Mouse (Mus musculus) olfactory bulb, adult 2 months (tissue): Measurements from ENCODE around the gene Ppt2. TPM values are rescaled to one million over a fixed set of nuclear protein-coding genes. Genes with fewer than 3 reads are reported as not detected.

Experiments
- H3K27ac ChIP-seq: fragments of 200-500 bp; 2 replicates; pipeline ENCODE4 v1.5.1; 2012; ENCODE audit warnings: low read depth, low read length; ENCODE audit not compliant: insufficient read depth
- H3K4me1 ChIP-seq: fragments of 200-500 bp; 2 replicates; pipeline ENCODE4 v1.6.1; 2012; ENCODE audit warnings: low read length; ENCODE audit not compliant: control insufficient read depth, insufficient read depth
- H3K4me3 ChIP-seq: fragments of 200-500 bp; 2 replicates; pipeline ENCODE4 v1.5.1; 2012; ENCODE audit warnings: mild to moderate bottlenecking, low read depth, low read length, moderate library complexity; ENCODE audit not compliant: insufficient read depth
- CTCF ChIP-seq: fragments of 200-500 bp; IDR thresholded peaks from 2 replicates; pipeline ENCODE4 v1.5.1; 2012; ENCODE audit warnings: low read depth, mild to moderate bottlenecking, low read length, moderate library complexity; ENCODE audit not compliant: insufficient read depth
- POLR2A ChIP-seq: fragments of 200-500 bp; IDR thresholded peaks from 2 replicates; pipeline ENCODE4 v1.6.1; 2012; ENCODE audit warnings: mild to moderate bottlenecking, low read depth, low read length, moderate library complexity; ENCODE audit not compliant: insufficient read depth
- WGBS: fragments of 180-500 bp; shearing (Covaris S2); methylation state at CpG from one replicate; pipeline ENCODE4 v1.1.7; 2018; 5-methylcytosine and 5-hydroxymethylcytosine counted together
- polyA plus RNA-seq: library from polyadenylated mRNA; stranded (reverse); fragments of >200 nt; gene quantifications from 2 replicates; pipeline ENCODE4 v1.2.4, GENCODE M21; 2012; ENCODE audit warnings: low replicate concordance; ENCODE audit not compliant: missing spikeins, insufficient read depth, insufficient read length

Gene Ppt2
- polyA plus RNA-seq, 1 experiment, result not detected

DNA sequence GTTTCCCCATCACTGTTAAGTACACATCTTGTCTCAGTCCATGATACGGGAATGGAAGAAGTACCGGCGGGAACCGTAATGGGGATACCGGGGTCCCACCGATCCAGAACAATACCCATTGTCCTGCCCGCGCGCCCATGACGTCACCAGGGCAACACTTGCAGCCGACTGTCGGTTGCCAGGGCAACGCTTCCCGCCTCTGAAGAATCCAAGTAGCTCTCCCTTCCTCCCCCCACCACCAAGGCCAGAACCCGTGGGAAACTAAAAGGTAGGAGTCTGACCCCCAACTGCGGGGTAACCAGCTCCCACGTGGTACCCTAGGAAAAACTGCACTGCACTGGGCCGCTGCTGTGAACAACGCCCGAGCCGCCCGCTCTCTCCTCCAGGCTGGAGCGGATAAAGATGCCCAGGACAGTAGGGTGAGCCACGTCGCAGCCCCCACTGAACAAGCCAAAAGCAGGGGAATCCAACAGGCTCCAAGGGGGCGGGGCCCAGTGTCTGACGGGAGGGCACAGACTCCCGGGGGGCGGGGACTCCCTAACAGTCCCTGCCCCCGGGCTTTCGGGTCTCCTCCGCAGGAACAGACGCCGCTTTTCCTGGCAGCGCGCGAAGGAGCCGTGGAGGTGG is 41.4 kb downstream of the Ppt2 start:
- H3K27ac ChIP-seq, result peak overlapping the region; percentile 96
- peak overlapping the region; percentile 76 for H3K4me3 ChIP-seq
- TF ChIP-seq CTCF (no peak), POLR2A (no peak)
- peaks cover 33% of the 10 kb centered on the region for H3K4me1 ChIP-seq
- WGBS, result under 1% methylated on average over 38 of the region's 38 CpGs

DNA sequence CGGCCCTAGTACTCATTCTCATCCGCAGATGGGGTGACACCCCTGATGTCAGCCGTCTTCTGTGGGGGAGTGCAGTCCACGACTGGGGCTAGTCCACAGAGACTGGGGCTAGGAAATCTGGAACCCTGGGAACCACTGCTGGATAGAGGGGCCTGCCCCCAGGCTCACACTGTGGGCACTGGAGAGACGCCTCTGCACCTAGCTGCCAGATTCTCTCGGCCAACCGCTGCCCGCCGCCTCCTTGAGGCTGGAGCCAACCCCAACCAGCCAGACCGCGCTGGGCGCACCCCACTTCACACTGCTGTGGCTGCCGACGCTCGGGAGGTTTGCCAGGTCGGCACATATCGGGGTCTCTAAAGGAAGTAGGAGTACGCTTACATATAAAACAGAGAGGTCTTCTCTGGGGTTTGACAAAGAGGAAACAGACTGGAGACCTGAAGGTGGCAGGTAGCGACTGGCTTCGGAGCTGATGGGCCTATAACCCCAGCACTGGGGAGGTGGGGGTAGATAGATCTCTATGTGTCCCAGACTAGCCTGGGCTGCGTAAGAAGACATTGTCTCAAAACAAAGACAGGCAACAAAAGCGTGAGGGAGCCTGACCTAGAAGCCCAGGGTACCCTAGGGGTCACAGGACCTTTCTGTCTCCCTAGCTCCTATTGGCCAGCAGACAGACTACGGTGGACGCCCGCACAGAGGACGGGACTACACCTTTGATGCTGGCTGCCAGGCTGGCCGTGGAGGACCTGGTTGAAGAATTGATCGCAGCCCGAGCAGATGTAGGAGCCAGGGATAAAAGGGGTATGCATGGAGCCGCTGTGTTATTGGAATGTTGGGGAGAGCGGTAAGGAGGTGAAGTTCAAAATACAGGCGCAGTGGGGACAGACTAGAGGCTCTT is 42.2 kb downstream of the Ppt2 start:
- Histone ChIP-seq H3K4me1 (peaks cover 26% of the 10 kb centered on the region), H3K27ac (peak overlapping the region; percentile 96), H3K4me3 (peak overlapping the region; percentile 76)
- TF ChIP-seq CTCF (no peak), POLR2A (no peak)
- WGBS, result 21% methylated on average over 32 of the region's 32 CpGs

DNA sequence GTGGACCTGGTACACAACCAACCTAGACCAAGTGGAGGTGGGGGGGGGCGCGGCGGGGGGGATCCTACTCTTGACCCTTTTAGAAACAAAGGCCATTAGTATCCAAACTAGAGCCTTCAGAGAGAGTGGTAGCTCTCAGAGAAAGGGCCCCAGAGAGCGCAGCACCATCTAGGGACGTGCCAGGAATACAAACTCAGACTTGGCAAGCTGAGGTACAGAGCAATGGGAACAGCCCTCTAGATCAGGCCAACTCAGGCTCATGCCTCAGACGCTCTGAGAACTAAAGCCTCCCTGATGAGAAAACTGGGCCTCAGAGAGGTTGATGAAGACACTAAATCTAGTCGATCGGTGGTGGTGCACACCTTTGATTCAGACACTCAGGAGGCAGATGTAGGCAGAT is 43.2 kb downstream of the Ppt2 start:
- WGBS, result 73% methylated on average over 8 of the region's 8 CpGs
- H3K27ac ChIP-seq, result no peak overlapping the region

DNA sequence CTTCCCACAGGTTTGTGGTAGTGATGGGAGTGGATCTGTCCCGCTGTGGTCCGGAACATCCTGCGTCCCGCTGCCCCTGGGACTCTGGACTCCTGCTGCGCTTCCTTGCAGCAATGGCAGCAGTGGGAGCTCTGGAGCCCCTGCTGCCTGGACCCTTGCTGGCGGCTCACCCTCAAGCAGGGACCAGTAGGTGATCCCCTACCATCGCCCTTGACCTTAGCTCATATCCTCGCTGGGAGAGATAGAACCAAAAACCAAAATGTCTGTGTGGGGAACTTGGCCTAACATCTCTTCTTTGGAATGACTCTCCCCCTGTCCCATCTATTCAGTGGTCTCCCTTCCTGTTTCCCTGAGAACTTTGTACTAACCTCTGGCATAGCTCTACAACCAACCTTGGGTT is 44.5 kb downstream of the Ppt2 start:
- TF ChIP-seq CTCF, result no peak
- TF ChIP-seq POLR2A, result no peak
- H3K4me3 ChIP-seq, result no peak overlapping the region
- peaks cover 15% of the 10 kb centered on the region for H3K4me1 ChIP-seq
- H3K27ac ChIP-seq, result no peak overlapping the region
- WGBS, result 95% methylated on average over 8 of the region's 8 CpGs

More for the DNA sequence above, 43.2 kb downstream of the Ppt2 start:
- TF ChIP-seq POLR2A (no peak), CTCF (no peak)
- Histone ChIP-seq H3K4me3 (no peak overlapping the region), H3K4me1 (peaks cover 16% of the 10 kb centered on the region)

DNA sequence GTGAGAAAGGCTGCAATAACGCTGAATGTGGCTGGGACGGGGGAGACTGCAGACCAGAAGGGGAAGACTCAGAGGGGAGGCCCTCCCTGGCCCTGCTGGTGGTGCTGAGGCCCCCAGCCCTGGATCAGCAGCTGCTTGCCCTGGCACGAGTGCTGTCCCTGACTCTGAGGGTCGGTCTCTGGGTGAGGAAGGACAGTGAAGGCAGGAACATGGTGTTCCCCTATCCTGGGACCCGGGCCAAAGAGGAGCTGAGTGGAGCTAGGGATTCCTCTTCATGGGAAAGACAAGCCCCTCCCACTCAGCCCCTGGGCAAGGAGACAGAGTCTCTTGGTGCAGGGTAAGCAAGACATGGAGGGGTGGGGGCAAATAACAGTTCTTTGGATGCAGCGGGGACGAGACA is 44.9 kb downstream of the Ppt2 start:
- TF ChIP-seq POLR2A (no peak), CTCF (no peak)
- no peak overlapping the region for H3K27ac ChIP-seq
- 65% methylated on average over 7 of the region's 7 CpGs for WGBS
- H3K4me1 ChIP-seq, result peaks cover 15% of the 10 kb centered on the region
- H3K4me3 ChIP-seq, result no peak overlapping the region

DNA sequence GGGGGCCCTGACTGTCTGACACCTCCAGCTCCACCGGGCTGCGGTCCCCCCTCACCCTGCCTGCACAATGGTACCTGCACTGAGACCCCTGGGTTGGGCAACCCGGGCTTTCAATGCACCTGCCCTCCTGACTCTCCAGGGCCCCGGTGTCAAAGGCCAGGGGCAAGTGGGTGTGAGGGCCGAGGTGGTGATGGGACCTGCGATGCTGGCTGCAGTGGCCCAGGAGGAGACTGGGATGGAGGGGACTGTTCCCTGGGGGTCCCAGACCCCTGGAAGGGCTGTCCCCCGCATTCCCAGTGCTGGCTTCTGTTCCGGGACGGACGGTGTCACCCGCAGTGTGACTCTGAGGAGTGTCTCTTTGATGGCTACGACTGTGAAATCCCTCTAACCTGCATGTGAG is 45.8 kb downstream of the Ppt2 start:
- no peak for TF ChIP-seq POLR2A
- no peak for TF ChIP-seq CTCF
- Histone ChIP-seq H3K4me1 (peaks cover 13% of the 10 kb centered on the region), H3K4me3 (no peak overlapping the region), H3K27ac (no peak overlapping the region)
- 90% methylated on average over 12 of the region's 12 CpGs for WGBS

DNA sequence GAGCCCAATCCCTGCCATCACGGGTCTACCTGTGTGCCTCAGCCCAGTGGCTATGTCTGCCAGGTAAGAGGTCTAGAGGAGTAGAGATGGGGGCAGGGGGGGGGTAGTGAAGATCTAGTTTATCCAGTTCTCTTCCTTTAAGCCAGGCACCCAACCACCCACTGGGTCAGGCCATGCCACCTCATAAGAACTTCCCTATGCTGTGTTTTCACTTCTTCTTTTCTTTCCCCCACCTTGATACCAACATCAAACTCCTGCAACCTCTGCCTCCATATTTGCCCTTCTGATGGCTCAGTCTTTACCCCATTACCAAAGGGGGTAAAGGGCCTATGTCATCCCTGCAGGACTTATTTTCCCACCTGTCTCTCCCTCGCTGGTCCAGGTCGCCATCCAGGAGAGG is 50.2 kb downstream of the Ppt2 start:
- no peak for TF ChIP-seq POLR2A
- TF ChIP-seq CTCF, result no peak
- Histone ChIP-seq H3K4me1 (no peaks in the 10 kb centered on the region), H3K27ac (no peak overlapping the region), H3K4me3 (no peak overlapping the region)
- WGBS, result 92% methylated on average over 3 of the region's 3 CpGs

DNA sequence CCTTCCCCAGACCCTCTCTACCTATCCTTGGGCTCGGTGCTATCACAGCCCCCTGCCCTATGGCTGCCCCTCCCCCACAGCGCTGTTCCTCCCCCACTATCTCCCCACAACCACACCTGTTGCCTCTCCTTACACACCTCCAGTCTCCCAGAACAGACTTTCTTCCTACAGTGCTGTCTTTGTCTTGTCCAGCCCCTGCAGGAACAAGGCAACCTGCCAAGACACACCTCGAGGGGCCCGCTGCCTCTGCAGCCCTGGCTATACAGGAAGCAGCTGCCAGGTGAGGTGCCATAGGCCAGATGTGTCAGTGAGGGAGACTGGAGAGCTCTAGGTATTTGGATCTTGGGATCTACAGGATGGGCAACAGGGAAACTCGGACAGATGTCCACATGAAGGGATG is 51.7 kb downstream of the Ppt2 start:
- H3K4me1 ChIP-seq, result no peaks in the 10 kb centered on the region
- 70% methylated on average over 5 of the region's 5 CpGs for WGBS
- no peak overlapping the region for H3K4me3 ChIP-seq
- TF ChIP-seq CTCF (no peak), POLR2A (no peak)
- no peak overlapping the region for H3K27ac ChIP-seq

DNA sequence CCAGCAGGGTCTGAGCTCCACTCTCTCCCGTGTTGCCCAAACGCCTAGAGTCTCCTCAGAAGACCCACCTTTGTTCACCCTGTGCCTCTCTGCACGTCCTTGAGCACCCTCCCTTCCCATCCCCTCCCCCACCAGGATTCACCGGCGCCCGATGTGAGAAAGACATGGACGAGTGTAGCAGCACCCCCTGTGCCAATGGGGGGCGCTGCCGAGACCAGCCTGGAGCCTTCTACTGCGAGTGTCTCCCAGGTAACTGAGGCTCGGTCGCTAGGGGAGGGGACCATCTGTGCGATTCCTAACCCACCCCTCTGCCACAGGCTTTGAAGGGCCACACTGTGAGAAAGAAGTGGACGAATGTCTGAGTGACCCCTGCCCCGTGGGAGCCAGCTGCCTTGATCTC is 55.9 kb downstream of the Ppt2 start:
- H3K27ac ChIP-seq, result no peak overlapping the region
- no peaks in the 10 kb centered on the region for H3K4me1 ChIP-seq
- H3K4me3 ChIP-seq, result no peak overlapping the region
- 11% methylated on average over 15 of the region's 15 CpGs for WGBS
- TF ChIP-seq CTCF (no peak), POLR2A (no peak)
